Mouse (Mus musculus) forebrain, embryonic 14.5 days (tissue): Measurements from ENCODE around the gene Bace1. TPM values are rescaled to one million over a fixed set of nuclear protein-coding genes. Genes with fewer than 3 reads are reported as not detected.

Experiments
- ATAC-seq: fragments of 200-750 bp; cut with Nextera tagmentation; 2 replicates; pipeline ENCODE4 v1.8.0; 2017; ENCODE audit warnings: mild to moderate bottlenecking, moderate library complexity
- DNase-seq: peaks from one replicate; pipeline ENCODE4 v3.0.0-alpha.2; 2015; ENCODE audit warnings: low spot score
- H3K27ac ChIP-seq: fragments of 300-500 bp; sonication (generic); 2 replicates; pipeline ENCODE4 v1.5.1; 2014; ENCODE audit warnings: low read depth, mild to moderate bottlenecking, control low read depth, low read length, moderate library complexity
- H3K27me3 ChIP-seq: fragments of 300-500 bp; sonication (generic); replicated peaks from 2 replicates; pipeline ENCODE4 v1.6.1; 2014; ENCODE audit warnings: low read length, control low read depth, mixed read lengths; ENCODE audit not compliant: control insufficient read depth, insufficient read depth
- H3K36me3 ChIP-seq: fragments of 300-500 bp; sonication (generic); 2 replicates; pipeline ENCODE4 v1.6.1; 2014; ENCODE audit warnings: low read length, control low read depth; ENCODE audit not compliant: control insufficient read depth, insufficient read depth
- H3K4me1 ChIP-seq: fragments of 300-500 bp; sonication (generic); 2 replicates; pipeline ENCODE4 v1.6.1; 2014; ENCODE audit warnings: antibody characterized with exemption, low read length, control low read depth; ENCODE audit not compliant: control insufficient read depth, insufficient read depth
- H3K4me2 ChIP-seq: fragments of 300-500 bp; sonication (generic); 2 replicates; pipeline ENCODE4 v1.6.1; 2014; ENCODE audit warnings: mild to moderate bottlenecking, control low read depth, low read length
- H3K4me3 ChIP-seq: fragments of 300-500 bp; sonication (generic); 2 replicates; pipeline ENCODE4 v1.5.1; 2014; ENCODE audit warnings: low read depth, low read length, control low read depth
- H3K9ac ChIP-seq: fragments of 300-500 bp; sonication (generic); 2 replicates; pipeline ENCODE4 v1.6.1; 2014; ENCODE audit warnings: mild to moderate bottlenecking, low read length, control low read depth, moderate library complexity
- H3K9me3 ChIP-seq: fragments of 300-500 bp; sonication (generic); replicated peaks from 2 replicates; pipeline ENCODE4 v1.6.1; 2016; ENCODE audit warnings: low read length, control low read depth, mixed read lengths; ENCODE audit not compliant: control insufficient read depth
- WGBS: fragments of 180-500 bp; shearing (Covaris S2); extraction: QIAGEN DNeasy Blood & Tissue Kit; methylation state at CpG from one replicate; pipeline ENCODE4 v1.1.7; 2014; 5-methylcytosine and 5-hydroxymethylcytosine counted together
- polyA plus RNA-seq: library from polyadenylated mRNA; unstranded; fragments of >200 nt; fragmentation: Nextera tagmentation; extraction: Ambion mirVana; gene quantifications from 2 replicates; pipeline ENCODE4 v1.2.1, GENCODE M21; 2014

Gene Bace1
- polyA plus RNA-seq, 1 experiment from 2014 or later = 26.7 TPM

- no peak overlapping the region for H3K4me2 ChIP-seq
- 87% methylated on average over 8 of the region's 8 CpGs for WGBS
- no peak overlapping the region for H3K4me3 ChIP-seq
- no peak overlapping the region for H3K27ac ChIP-seq
- no peaks in the 10 kb centered on the region for H3K27me3 ChIP-seq
- no peaks in the 10 kb centered on the region for H3K9me3 ChIP-seq
- H3K9ac ChIP-seq = no peak overlapping the region
- DNase-seq = no peak
- no peak for ATAC-seq
- peaks cover 22% of the 10 kb centered on the region for H3K36me3 ChIP-seq
- no peaks in the 10 kb centered on the region for H3K4me1 ChIP-seq
These were observed 12.3 kb downstream of the Bace1 start for GRCm38 (mm10) chr9:45850528-45851155.

GRCm38 (mm10) chr9:45851330-45851729, 12.9 kb downstream of the Bace1 start:
- Histone ChIP-seq H3K27ac (no peak overlapping the region), H3K9me3 (no peaks in the 10 kb centered on the region), H3K4me1 (no peaks in the 10 kb centered on the region), H3K4me2 (no peak overlapping the region), H3K27me3 (no peaks in the 10 kb centered on the region), H3K9ac (no peak overlapping the region), H3K36me3 (peaks cover 28% of the 10 kb centered on the region), H3K4me3 (no peak overlapping the region)
- DNase-seq (no peak), ATAC-seq (no peak)
- whole genome bisulfite sequencing = 78% methylated on average over 5 of the region's 5 CpGs

GRCm38 (mm10) chr9:45851776-45852175, 13.4 kb downstream of the Bace1 start:
- Histone ChIP-seq H3K27ac (no peak overlapping the region), H3K4me3 (no peak overlapping the region)
- no peak for DNase-seq

GRCm38 (mm10) chr9:45853695-45854094, 15.3 kb downstream of the Bace1 start:
- Histone ChIP-seq H3K36me3 (peaks cover 49% of the 10 kb centered on the region), H3K4me1 (no peaks in the 10 kb centered on the region), H3K4me2 (no peak overlapping the region), H3K27ac (no peak overlapping the region), H3K27me3 (no peaks in the 10 kb centered on the region), H3K9ac (no peak overlapping the region), H3K4me3 (no peak overlapping the region), H3K9me3 (no peaks in the 10 kb centered on the region)
- no peak for ATAC-seq
- 96% methylated on average over 2 of the region's 2 CpGs for WGBS
- no peak for DNase-seq

More at GRCm38 (mm10) chr9:45851776-45852175, 13.4 kb downstream of the Bace1 start:
- no peak for ATAC-seq
- peaks cover 32% of the 10 kb centered on the region for H3K36me3 ChIP-seq
- no peaks in the 10 kb centered on the region for H3K4me1 ChIP-seq
- H3K9ac ChIP-seq = no peak overlapping the region
- no peaks in the 10 kb centered on the region for H3K27me3 ChIP-seq
- 95% methylated on average over 2 of the region's 2 CpGs for whole genome bisulfite sequencing
- H3K4me2 ChIP-seq = no peak overlapping the region
- H3K9me3 ChIP-seq = no peaks in the 10 kb centered on the region

GRCm38 (mm10) chr9:45854136-45854535, 15.8 kb downstream of the Bace1 start:
- Histone ChIP-seq H3K4me2 (no peak overlapping the region), H3K36me3 (peaks cover 54% of the 10 kb centered on the region), H3K9me3 (no peaks in the 10 kb centered on the region), H3K9ac (no peak overlapping the region), H3K27ac (no peak overlapping the region), H3K4me1 (no peaks in the 10 kb centered on the region), H3K4me3 (no peak overlapping the region), H3K27me3 (no peaks in the 10 kb centered on the region)
- WGBS = 80% methylated on average over 1 of the region's 1 CpGs
- no peak for DNase-seq
- ATAC-seq = no peak

GRCm38 (mm10) chr9:45859364-45859763, 21.0 kb downstream of the Bace1 start:
- DNase-seq (no peak), ATAC-seq (no peak)
- H3K27ac ChIP-seq = no peak overlapping the region
- H3K9me3 ChIP-seq = no peaks in the 10 kb centered on the region
- H3K36me3 ChIP-seq = peaks cover 94% of the 10 kb centered on the region
- no peaks in the 10 kb centered on the region for H3K27me3 ChIP-seq
- no peak overlapping the region for H3K9ac ChIP-seq
- no peak overlapping the region for H3K4me2 ChIP-seq
- no peaks in the 10 kb centered on the region for H3K4me1 ChIP-seq
- H3K4me3 ChIP-seq = no peak overlapping the region
- WGBS = 96% methylated on average over 10 of the region's 10 CpGs

- ATAC-seq (no peak), DNase-seq (no peak)
- H3K4me1 ChIP-seq = no peaks in the 10 kb centered on the region
- no peaks in the 10 kb centered on the region for H3K9me3 ChIP-seq
- no peak overlapping the region for H3K4me2 ChIP-seq
- no peak overlapping the region for H3K9ac ChIP-seq
- WGBS = 95% methylated on average over 7 of the region's 7 CpGs
- H3K27ac ChIP-seq = no peak overlapping the region
- H3K4me3 ChIP-seq = no peak overlapping the region
- H3K27me3 ChIP-seq = no peaks in the 10 kb centered on the region
- peaks cover 96% of the 10 kb centered on the region for H3K36me3 ChIP-seq
These were observed 23.4 kb downstream of the Bace1 start for GRCm38 (mm10) chr9:45861813-45862212.

GRCm38 (mm10) chr9:45869181-45869580, 30.8 kb downstream of the Bace1 start:
- Histone ChIP-seq H3K27me3 (no peaks in the 10 kb centered on the region), H3K4me1 (no peaks in the 10 kb centered on the region), H3K27ac (no peak overlapping the region), H3K4me2 (no peak overlapping the region), H3K4me3 (no peak overlapping the region), H3K9me3 (no peaks in the 10 kb centered on the region), H3K36me3 (peaks cover 94% of the 10 kb centered on the region), H3K9ac (no peak overlapping the region)
- DNase-seq = no peak
- ATAC-seq = no peak
- 90% methylated on average over 3 of the region's 3 CpGs for WGBS

GRCm38 (mm10) chr9:45870265-45870664, 31.9 kb downstream of the Bace1 start:
- peaks cover 94% of the 10 kb centered on the region for H3K36me3 ChIP-seq

More at GRCm38 (mm10) chr9:45870265-45870664, 31.9 kb downstream of the Bace1 start:
- Histone ChIP-seq H3K9ac (no peak overlapping the region), H3K4me2 (no peak overlapping the region), H3K4me3 (no peak overlapping the region), H3K27me3 (no peaks in the 10 kb centered on the region), H3K27ac (no peak overlapping the region), H3K4me1 (no peaks in the 10 kb centered on the region), H3K9me3 (no peaks in the 10 kb centered on the region)
- ATAC-seq = no peak
- 96% methylated on average over 3 of the region's 3 CpGs for WGBS
- no peak for DNase-seq
